Mouse (Mus musculus) cortical plate, adult 2 months (tissue): Measurements from ENCODE around the gene Ms4a8a.

Source experiments
- CTCF ChIP-seq: fragments of 200-500 bp; IDR thresholded peaks from 2 replicates; pipeline ENCODE4 v1.5.1; 2011; ENCODE audit warnings: mild to moderate bottlenecking, control low read depth, low read length; ENCODE audit not compliant: insufficient read depth; ENCODE audit errors: extremely low read depth
- POLR2A ChIP-seq: fragments of 200-500 bp; IDR thresholded peaks from 2 replicates; pipeline ENCODE4 v1.6.1; 2011; ENCODE audit warnings: mild to moderate bottlenecking, low read length, control low read depth; ENCODE audit not compliant: insufficient read depth; ENCODE audit errors: extremely low read depth

DNA sequence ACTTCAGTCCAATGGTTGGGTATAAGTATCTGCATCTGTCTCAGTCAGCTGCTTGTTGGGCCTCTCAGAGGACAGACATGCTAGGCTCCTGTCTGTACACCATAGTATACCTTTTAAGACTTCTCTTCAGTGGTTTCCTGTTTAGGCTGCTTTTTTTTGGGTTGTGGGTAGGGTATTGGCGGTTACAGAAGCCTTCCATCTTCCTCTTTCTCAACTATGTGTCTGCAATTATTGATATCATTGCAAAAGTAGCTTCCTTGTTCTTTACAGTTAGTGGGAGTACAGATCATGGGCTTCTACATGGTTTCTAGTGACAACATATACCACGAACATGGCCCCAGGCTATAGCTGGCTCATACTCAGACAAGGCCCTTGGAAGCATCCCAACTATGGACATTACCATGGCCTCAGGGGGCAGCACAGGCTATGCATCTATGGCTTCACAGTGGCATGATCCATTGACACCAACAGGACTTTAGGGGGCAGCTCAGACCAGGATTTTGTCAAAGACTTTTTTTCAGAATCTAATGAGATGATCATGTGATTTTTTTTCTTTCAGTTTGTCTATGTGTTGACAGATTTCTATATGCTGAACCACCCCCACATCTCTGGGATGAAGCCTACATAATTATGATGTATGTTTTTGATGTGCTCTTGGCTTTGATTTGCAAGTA is 15.6 kb downstream of the Ms4a8a start:
- TF ChIP-seq POLR2A, result no peak
- no peak for TF ChIP-seq CTCF
